Mouse (Mus musculus): ENCODE results near the gene Pheta1. TPM values are rescaled to one million over a fixed set of nuclear protein-coding genes. Genes with fewer than 3 reads are reported as not detected.

Gene Pheta1
- polyA plus RNA-seq, 1 experiment from 2014 or later = 15.3 TPM

DNA sequence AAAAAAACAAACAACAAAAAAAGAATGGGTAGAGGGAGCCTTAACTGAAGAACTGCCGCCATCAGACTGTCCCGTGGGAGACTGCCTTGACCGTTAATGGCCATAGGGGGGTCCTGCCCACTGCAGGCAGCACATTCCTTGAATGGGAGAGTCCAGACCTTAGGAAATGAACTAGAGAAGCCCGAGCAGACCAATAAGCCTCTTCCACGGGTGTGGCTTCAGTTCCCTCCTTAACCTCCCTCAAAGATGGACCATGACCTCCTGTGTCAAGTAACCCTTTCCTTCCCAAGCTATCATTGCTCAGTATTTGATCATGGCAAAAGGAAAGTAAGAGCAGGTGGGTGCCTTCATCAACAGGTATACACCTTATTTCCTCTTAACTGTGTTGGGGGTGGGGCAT, 13.2 kb downstream of the Pheta1 start:
- 45% methylated on average over 5 of the region's 5 CpGs for WGBS

DNA sequence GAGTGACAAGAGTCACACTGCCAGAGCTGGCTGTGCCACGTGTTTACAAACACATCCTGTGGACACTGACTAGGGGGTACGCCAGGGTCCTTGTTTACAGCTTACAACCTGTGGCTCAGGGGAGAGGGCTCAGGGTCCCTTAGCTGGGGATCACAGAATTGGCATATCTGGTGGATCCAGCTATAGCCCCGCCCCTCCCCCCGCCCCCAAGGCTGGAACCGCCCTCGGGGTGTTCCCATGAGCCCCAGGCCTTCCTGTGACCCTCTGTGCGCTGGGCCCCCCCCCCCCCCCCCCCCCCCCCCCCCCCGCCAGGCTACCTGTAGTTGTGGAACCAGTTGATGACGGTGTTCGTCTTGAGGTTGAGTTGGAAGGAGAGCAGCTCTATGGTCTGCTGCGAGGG, 15.5 kb downstream of the Pheta1 start:
- Histone ChIP-seq H3K27me3 (ENCODE audit: control insufficient read depth, insufficient read depth, low read length) (no peaks in the 10 kb centered on the region), H3K27ac (ENCODE audit: low read length) (no peak overlapping the region), H3K9ac (ENCODE audit: low read length) (no peak overlapping the region), H3K9me3 (replicated peaks; ENCODE audit: control insufficient read depth, low read length) (peaks cover 5% of the 10 kb centered on the region), H3K4me2 (ENCODE audit: low read depth, low read length) (no peak overlapping the region; the same call in 1 of the 2 replicates), H3K36me3 (ENCODE audit: control insufficient read depth, insufficient read depth) (peaks cover 6% of the 10 kb centered on the region; the same call in 1 of the 2 replicates), H3K4me1 (ENCODE audit: control insufficient read depth, insufficient read depth, low read length) (no peaks in the 10 kb centered on the region), H3K4me3 (ENCODE audit: low read length) (no peak overlapping the region)
- ATAC-seq (replicated peaks; ENCODE audit: extremely low read depth, insufficient read depth, low FRiP score) = no peak
- WGBS = 12% methylated on average over 7 of the region's 11 CpGs

More for the DNA sequence above, 13.2 kb downstream of the Pheta1 start:
- Histone ChIP-seq H3K4me3 (ENCODE audit: low read length) (no peak overlapping the region), H3K4me1 (ENCODE audit: control insufficient read depth, insufficient read depth, low read length) (no peaks in the 10 kb centered on the region), H3K9me3 (replicated peaks; ENCODE audit: control insufficient read depth, low read length) (peaks cover 5% of the 10 kb centered on the region), H3K4me2 (ENCODE audit: low read depth, low read length) (no peak overlapping the region), H3K36me3 (ENCODE audit: control insufficient read depth, insufficient read depth) (peaks cover 6% of the 10 kb centered on the region; the same call in 1 of the 2 replicates), H3K27me3 (ENCODE audit: control insufficient read depth, insufficient read depth, low read length) (no peaks in the 10 kb centered on the region), H3K27ac (ENCODE audit: low read length) (no peak overlapping the region), H3K9ac (ENCODE audit: low read length) (no peak overlapping the region)
- no peak for ATAC-seq (replicated peaks; ENCODE audit: extremely low read depth, insufficient read depth, low FRiP score)

DNA sequence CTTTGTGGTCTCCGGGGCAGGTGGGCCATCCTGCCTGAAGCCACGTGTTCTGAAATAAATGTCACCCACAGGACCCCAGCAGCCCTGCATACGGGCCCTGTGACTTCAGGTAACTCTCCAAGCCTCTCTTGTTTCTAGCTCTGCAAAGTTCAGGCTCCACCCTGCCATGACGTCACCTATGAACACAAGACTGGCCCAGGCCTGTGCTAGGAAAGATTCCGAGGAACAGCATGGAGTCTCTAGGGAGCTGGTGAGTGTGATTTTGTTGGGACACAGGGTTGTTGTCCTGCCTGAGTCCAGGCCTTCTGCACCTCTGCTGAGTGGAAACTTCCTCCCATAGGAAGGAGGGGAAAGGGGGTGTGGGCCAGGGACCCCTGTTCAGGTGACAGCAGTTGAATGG, 19.2 kb downstream of the Pheta1 start:
- WGBS = 64% methylated on average over 5 of the region's 5 CpGs
- no peak for ATAC-seq (replicated peaks; ENCODE audit: extremely low read depth, insufficient read depth, low FRiP score)

DNA sequence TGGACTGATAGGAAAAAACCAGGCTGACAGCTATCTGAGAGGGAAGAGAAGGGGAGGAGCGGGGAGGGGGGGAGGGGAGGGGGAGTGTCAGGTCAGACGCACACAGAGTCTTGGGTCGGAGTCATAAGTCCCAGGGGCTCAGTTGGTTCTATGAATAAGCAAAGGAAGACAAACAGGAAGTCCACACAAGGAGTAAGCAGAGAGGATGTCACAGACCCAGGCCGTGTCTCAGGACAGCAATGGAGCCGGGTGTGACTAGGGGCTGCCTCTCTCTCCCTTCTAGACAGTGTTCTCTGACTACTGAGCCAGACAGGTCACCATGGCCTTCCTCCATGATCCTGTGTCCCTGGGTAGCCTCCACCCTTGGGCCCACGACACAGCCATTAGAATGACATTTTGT, 22.0 kb downstream of the Pheta1 start:
- ATAC-seq (replicated peaks; ENCODE audit: extremely low read depth, insufficient read depth, low FRiP score) = no peak
- Histone ChIP-seq H3K36me3 (ENCODE audit: control insufficient read depth, insufficient read depth) (no peaks in the 10 kb centered on the region), H3K9me3 (replicated peaks; ENCODE audit: control insufficient read depth, low read length) (no peaks in the 10 kb centered on the region), H3K4me3 (ENCODE audit: low read length) (no peak overlapping the region), H3K27me3 (ENCODE audit: control insufficient read depth, insufficient read depth, low read length) (no peaks in the 10 kb centered on the region), H3K4me1 (ENCODE audit: control insufficient read depth, insufficient read depth, low read length) (no peaks in the 10 kb centered on the region), H3K9ac (ENCODE audit: low read length) (no peak overlapping the region), H3K27ac (ENCODE audit: low read length) (no peak overlapping the region), H3K4me2 (ENCODE audit: low read depth, low read length) (no peak overlapping the region)
- WGBS = 63% methylated on average over 6 of the region's 6 CpGs

More for the DNA sequence above, 19.2 kb downstream of the Pheta1 start:
- Histone ChIP-seq H3K4me2 (ENCODE audit: low read depth, low read length) (no peak overlapping the region), H3K9me3 (replicated peaks; ENCODE audit: control insufficient read depth, low read length) (no peaks in the 10 kb centered on the region), H3K27ac (ENCODE audit: low read length) (no peak overlapping the region), H3K9ac (ENCODE audit: low read length) (no peak overlapping the region), H3K36me3 (ENCODE audit: control insufficient read depth, insufficient read depth) (no peaks in the 10 kb centered on the region), H3K4me1 (ENCODE audit: control insufficient read depth, insufficient read depth, low read length) (no peaks in the 10 kb centered on the region), H3K4me3 (ENCODE audit: low read length) (no peak overlapping the region), H3K27me3 (ENCODE audit: control insufficient read depth, insufficient read depth, low read length) (no peaks in the 10 kb centered on the region)

DNA sequence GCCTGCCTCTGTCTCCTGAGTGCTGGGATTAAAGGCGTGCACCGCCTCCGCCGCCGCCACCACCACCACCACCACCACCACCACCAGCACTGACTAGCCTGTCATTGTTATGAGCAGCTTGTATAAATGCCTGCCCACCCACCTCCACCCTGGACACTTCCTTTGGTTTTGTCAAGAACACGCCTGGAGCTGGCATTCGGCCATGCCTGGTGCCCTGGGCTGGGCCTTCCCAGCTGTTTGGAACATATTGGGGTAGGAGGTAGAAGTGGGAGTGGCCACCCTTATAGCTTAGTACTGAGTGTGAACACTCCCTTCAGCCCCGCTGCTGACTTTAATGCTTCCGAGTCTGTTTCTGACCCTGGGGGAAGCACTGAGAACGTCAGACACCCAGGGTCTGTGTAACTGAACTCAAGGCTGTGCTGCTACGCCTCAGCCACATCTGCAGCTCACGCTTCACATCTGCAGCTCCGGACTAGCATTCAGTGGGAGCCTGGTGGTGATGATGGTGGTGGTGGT, 22.8 kb downstream of the Pheta1 start:
- no peaks in the 10 kb centered on the region for H3K27me3 ChIP-seq (ENCODE audit: control insufficient read depth, insufficient read depth, low read length)
- 79% methylated on average over 13 of the region's 13 CpGs for WGBS
- H3K4me3 ChIP-seq (ENCODE audit: low read length) = no peak overlapping the region
- H3K4me1 ChIP-seq (ENCODE audit: control insufficient read depth, insufficient read depth, low read length) = no peaks in the 10 kb centered on the region
- H3K9ac ChIP-seq (ENCODE audit: low read length) = no peak overlapping the region
- H3K4me2 ChIP-seq (ENCODE audit: low read depth, low read length) = no peak overlapping the region
- no peak for ATAC-seq (replicated peaks; ENCODE audit: extremely low read depth, insufficient read depth, low FRiP score)
- no peaks in the 10 kb centered on the region for H3K36me3 ChIP-seq (ENCODE audit: control insufficient read depth, insufficient read depth)
- H3K9me3 ChIP-seq (replicated peaks; ENCODE audit: control insufficient read depth, low read length) = no peaks in the 10 kb centered on the region
- no peak overlapping the region for H3K27ac ChIP-seq (ENCODE audit: low read length)

DNA sequence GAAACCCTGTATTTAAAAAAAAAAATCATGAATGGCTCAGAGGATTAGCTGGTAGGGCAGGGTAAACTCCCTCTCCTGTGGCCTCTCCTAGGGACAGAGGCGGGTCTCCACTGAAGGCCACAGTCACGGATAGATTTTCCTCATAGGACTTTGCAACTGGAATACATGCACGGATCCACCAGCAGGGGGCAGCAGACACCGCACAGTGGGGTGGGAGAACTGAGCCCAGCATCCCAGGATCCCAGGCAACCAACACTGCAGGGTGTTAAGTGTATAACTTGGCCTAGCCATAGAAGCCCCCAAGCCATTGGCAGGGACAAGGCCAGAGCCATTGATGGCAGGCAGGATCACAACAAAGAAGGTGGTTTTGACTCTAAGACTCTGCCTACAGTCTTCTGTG, 23.4 kb downstream of the Pheta1 start:
- no peaks in the 10 kb centered on the region for H3K36me3 ChIP-seq (ENCODE audit: control insufficient read depth, insufficient read depth)
- H3K27me3 ChIP-seq (ENCODE audit: control insufficient read depth, insufficient read depth, low read length) = no peaks in the 10 kb centered on the region
- H3K4me3 ChIP-seq (ENCODE audit: low read length) = no peak overlapping the region
- no peak overlapping the region for H3K27ac ChIP-seq (ENCODE audit: low read length)
- no peak overlapping the region for H3K9ac ChIP-seq (ENCODE audit: low read length)
- no peaks in the 10 kb centered on the region for H3K4me1 ChIP-seq (ENCODE audit: control insufficient read depth, insufficient read depth, low read length)
- ATAC-seq (replicated peaks; ENCODE audit: extremely low read depth, insufficient read depth, low FRiP score) = 0 out of 2 replicates have a peak, but pooled peaks have one; percentile 38
- H3K9me3 ChIP-seq (replicated peaks; ENCODE audit: control insufficient read depth, low read length) = no peaks in the 10 kb centered on the region
- WGBS = 16% methylated on average over 4 of the region's 4 CpGs
- no peak overlapping the region for H3K4me2 ChIP-seq (ENCODE audit: low read depth, low read length)

DNA sequence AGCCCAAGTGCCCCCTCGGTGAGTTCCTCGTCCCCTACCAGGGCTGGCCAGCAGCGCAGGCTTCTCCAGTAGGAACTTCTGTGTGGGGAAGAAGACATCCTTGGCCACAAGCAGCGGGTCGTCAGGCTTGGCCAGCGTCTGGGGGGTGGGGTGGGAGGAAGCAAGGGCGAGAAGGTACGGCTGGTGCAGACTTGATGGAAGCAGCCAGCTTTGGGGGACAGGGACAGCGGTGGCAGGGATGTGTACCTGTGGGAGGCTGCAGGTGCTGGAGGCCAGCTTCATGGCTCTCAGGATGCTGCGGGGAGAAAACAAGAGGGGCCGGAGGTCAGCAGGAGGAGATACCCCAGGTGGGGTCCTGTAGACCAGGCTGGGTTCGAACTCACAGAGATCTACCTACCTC, 26.3 kb downstream of the Pheta1 start:
- WGBS = 84% methylated on average over 12 of the region's 12 CpGs
- no peaks in the 10 kb centered on the region for H3K9me3 ChIP-seq (replicated peaks; ENCODE audit: control insufficient read depth, low read length)
- H3K4me2 ChIP-seq (ENCODE audit: low read depth, low read length) = no peak overlapping the region
- H3K4me1 ChIP-seq (ENCODE audit: control insufficient read depth, insufficient read depth, low read length) = no peaks in the 10 kb centered on the region
- H3K36me3 ChIP-seq (ENCODE audit: control insufficient read depth, insufficient read depth) = no peaks in the 10 kb centered on the region
- H3K4me3 ChIP-seq (ENCODE audit: low read length) = no peak overlapping the region
- ATAC-seq (replicated peaks; ENCODE audit: extremely low read depth, insufficient read depth, low FRiP score) = no peak
- H3K27ac ChIP-seq (ENCODE audit: low read length) = no peak overlapping the region
- no peaks in the 10 kb centered on the region for H3K27me3 ChIP-seq (ENCODE audit: control insufficient read depth, insufficient read depth, low read length)
- no peak overlapping the region for H3K9ac ChIP-seq (ENCODE audit: low read length)

DNA sequence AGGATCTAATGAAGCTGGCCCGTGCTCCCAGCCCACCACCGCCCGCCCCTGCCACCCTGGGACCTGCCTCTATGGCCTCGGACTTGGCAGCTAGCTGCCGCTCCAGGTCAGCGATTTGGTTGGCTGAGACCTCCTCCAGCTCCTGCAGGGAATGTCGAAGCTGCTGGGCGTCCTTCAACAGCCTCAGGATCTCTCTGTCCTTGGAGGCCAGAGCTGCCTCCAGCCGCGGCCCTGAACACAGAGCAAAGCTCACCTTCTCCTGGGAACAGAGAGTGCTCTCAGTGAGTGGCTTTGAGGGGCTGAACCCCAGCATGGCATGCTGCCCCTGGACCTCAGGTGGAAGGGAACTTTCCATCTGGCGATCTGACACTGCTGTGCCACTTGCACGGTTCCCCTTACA, 28.1 kb downstream of the Pheta1 start:
- Histone ChIP-seq H3K27me3 (ENCODE audit: control insufficient read depth, insufficient read depth, low read length) (no peaks in the 10 kb centered on the region), H3K4me2 (ENCODE audit: low read depth, low read length) (no peak overlapping the region), H3K36me3 (ENCODE audit: control insufficient read depth, insufficient read depth) (no peaks in the 10 kb centered on the region), H3K27ac (ENCODE audit: low read length) (no peak overlapping the region), H3K4me1 (ENCODE audit: control insufficient read depth, insufficient read depth, low read length) (no peaks in the 10 kb centered on the region), H3K4me3 (ENCODE audit: low read length) (no peak overlapping the region), H3K9ac (ENCODE audit: low read length) (no peak overlapping the region), H3K9me3 (replicated peaks; ENCODE audit: control insufficient read depth, low read length) (no peaks in the 10 kb centered on the region)
- 80% methylated on average over 12 of the region's 12 CpGs for WGBS
- no peak for ATAC-seq (replicated peaks; ENCODE audit: extremely low read depth, insufficient read depth, low FRiP score)

DNA sequence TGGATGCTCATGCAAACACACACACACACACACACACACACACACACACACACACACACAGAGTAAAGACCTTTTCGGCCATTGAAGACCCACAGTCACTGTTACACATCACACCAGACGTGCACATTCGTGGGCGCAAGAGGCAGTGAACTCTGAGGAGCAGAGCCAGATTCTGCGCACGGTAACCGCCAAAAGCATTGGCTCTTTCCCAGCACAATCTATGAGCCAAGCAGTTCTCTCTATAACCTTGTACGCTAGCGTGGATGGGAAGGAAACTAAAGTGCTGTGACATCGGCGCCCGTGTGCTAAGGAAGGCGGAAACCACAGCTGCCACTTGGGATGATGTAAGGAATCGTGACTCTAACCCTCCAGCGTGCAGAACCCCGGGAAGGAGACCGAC, 29.9 kb downstream of the Pheta1 start:
- Histone ChIP-seq H3K9me3 (replicated peaks; ENCODE audit: control insufficient read depth, low read length) (no peaks in the 10 kb centered on the region), H3K27ac (ENCODE audit: low read length) (no peak overlapping the region), H3K4me1 (ENCODE audit: control insufficient read depth, insufficient read depth, low read length) (no peaks in the 10 kb centered on the region), H3K4me3 (ENCODE audit: low read length) (no peak overlapping the region), H3K36me3 (ENCODE audit: control insufficient read depth, insufficient read depth) (no peaks in the 10 kb centered on the region), H3K27me3 (ENCODE audit: control insufficient read depth, insufficient read depth, low read length) (no peaks in the 10 kb centered on the region), H3K4me2 (ENCODE audit: low read depth, low read length) (no peak overlapping the region), H3K9ac (ENCODE audit: low read length) (no peak overlapping the region)
- 82% methylated on average over 17 of the region's 17 CpGs for WGBS
- no peak for ATAC-seq (replicated peaks; ENCODE audit: extremely low read depth, insufficient read depth, low FRiP score)
